Mouse (Mus musculus) myocyte (in vitro differentiated cells): ENCODE data around the gene Numa1.

Experiments used
- CEBPB ChIP-seq: IDR thresholded peaks from 2 replicates; pipeline ENCODE4 v1.6.1; 2011; ENCODE audit warnings: mild to moderate bottlenecking, moderate library complexity; ENCODE audit not compliant: poor library complexity, insufficient read depth, severe bottlenecking
- E2F4 ChIP-seq: IDR thresholded peaks from one replicate; pipeline ENCODE4 v1.6.1; 2011; ENCODE audit warnings: mild to moderate bottlenecking, control low read depth, moderate library complexity; ENCODE audit not compliant: insufficient read depth
- MAX ChIP-seq: IDR thresholded peaks from one replicate; pipeline ENCODE4 v1.6.1; 2011; ENCODE audit warnings: low read depth, mild to moderate bottlenecking, control low read depth
- MYOD1 ChIP-seq, 3 experiments: IDR thresholded peaks; one replicate each; pipeline ENCODE4 v1.6.1; 2011; ENCODE audit warnings: control low read depth in 2 of 3, low read depth in 2 of 3, mild to moderate bottlenecking in 2 of 3, moderate library complexity in 1 of 3; ENCODE audit not compliant: insufficient read length in 2 of 3, control insufficient read depth in 1 of 3
- MYOG ChIP-seq, 3 experiments: IDR thresholded peaks; one replicate each; pipeline ENCODE4 v1.6.1; 2011; ENCODE audit warnings: control low read depth in 2 of 3, low read depth in 2 of 3, mild to moderate bottlenecking in 2 of 3; ENCODE audit not compliant: insufficient read length in 2 of 3, control insufficient read depth in 1 of 3, insufficient read depth in 1 of 3
- POLR2A ChIP-seq: IDR thresholded peaks from one replicate; pipeline ENCODE4 v1.6.1; 2011; ENCODE audit warnings: low read depth, mild to moderate bottlenecking, control low read depth, moderate library complexity; ENCODE audit not compliant: insufficient read length
- POLR2AphosphoS2 ChIP-seq: IDR thresholded peaks from one replicate; pipeline ENCODE4 v1.6.1; 2011; ENCODE audit warnings: low read depth, control low read depth; ENCODE audit not compliant: insufficient read length
- REST ChIP-seq: IDR thresholded peaks from one replicate; pipeline ENCODE4 v1.6.1; 2011; ENCODE audit warnings: mild to moderate bottlenecking, control low read depth, moderate library complexity; ENCODE audit not compliant: insufficient read depth, insufficient read length
- SRF ChIP-seq: IDR thresholded peaks from one replicate; pipeline ENCODE4 v1.6.1; 2011; ENCODE audit warnings: low read depth; ENCODE audit not compliant: control insufficient read depth, insufficient read length
- TCF12 ChIP-seq: IDR thresholded peaks from one replicate; pipeline ENCODE4 v1.6.1; 2011; ENCODE audit warnings: mild to moderate bottlenecking, control low read depth; ENCODE audit not compliant: poor library complexity, insufficient read depth, severe bottlenecking
- TCF3 ChIP-seq: IDR thresholded peaks from one replicate; pipeline ENCODE4 v1.6.1; 2011; ENCODE audit warnings: low read depth, control low read depth; ENCODE audit not compliant: insufficient read length
- USF1 ChIP-seq: IDR thresholded peaks from one replicate; pipeline ENCODE4 v1.6.1; 2011; ENCODE audit warnings: low read depth, mild to moderate bottlenecking, control low read depth, moderate library complexity

DNA sequence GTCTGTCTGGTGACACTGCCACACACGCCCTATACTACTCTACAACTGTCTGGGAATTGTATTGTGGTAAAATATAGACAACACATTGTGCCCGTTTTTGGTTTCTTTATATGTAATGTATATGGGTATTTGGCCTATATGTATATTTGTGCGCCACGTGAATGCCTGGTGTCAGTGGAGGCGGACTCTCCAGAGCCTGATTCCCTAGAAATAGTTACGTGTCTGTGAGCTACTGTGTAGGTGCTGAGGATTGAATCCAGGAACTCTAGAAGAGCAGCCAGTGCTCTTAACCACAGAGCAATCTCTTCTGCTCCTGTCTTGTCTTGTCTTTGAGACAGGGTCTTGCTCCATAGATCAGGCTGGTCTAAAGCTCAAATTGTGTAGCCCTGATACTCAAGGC lies 47.6 kb upstream of the Numa1 start:
- TF ChIP-seq POLR2A (no peak), MYOD1 (IDR thresholded peaks at IDR 0.05; ENCODE audit: control insufficient read depth in 1 of 3, insufficient read length in 2 of 3, low read depth in 2 of 3) (no peak), TCF12 (no peak), E2F4 (no peak), POLR2AphosphoS2 (no peak), MAX (no peak), CEBPB (no peak), MYOG (IDR thresholded peaks at IDR 0.05; ENCODE audit: control insufficient read depth in 1 of 3, insufficient read depth in 1 of 3, insufficient read length in 2 of 3, low read depth in 2 of 3) (no peak), TCF3 (no peak), USF1 (no peak), SRF (no peak), REST (no peak)
